Mouse (Mus musculus): Measurements from ENCODE around the gene Cab39l. TPM values are rescaled to one million over a fixed set of nuclear protein-coding genes. Genes with fewer than 3 reads are reported as not detected.

Cab39l gene
- polyA plus RNA-seq, 1 experiment from 2014 or later = 30.6 TPM

DNA sequence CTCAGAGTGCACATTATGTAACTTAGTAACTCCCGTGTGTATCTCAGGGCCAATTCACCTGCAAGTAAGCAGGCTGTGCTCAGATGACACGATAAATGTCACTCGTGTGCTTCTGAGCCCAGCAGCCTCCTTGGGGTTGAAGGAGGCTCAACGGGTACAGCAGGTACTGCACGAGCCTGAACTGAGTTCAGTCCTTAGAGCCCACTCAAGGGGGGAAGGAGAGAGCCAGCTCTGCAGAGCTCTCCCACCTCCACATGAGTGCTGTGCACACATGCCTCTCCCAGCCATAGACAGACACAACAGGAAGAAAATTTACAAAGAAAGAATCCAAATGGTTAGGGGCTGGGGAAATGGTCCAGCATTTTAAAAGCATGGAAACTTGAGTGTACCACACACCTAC, 85.1 kb downstream of the Cab39l start:
- no peak for ATAC-seq (ENCODE audit: low FRiP score, low read depth)
- Histone ChIP-seq H3K27me3 (replicated peaks) (no peaks in the 10 kb centered on the region), H3K4me1 (no peaks in the 10 kb centered on the region), H3K4me2 (replicated peaks) (no peak overlapping the region), H3K4me3 (no peak overlapping the region), H3K9me3 (no peaks in the 10 kb centered on the region), H3K9ac (no peak overlapping the region), H3K27ac (no peak overlapping the region), H3K36me3 (no peaks in the 10 kb centered on the region)
- 90% methylated on average over 5 of the region's 5 CpGs for WGBS

GRCm38 (mm10) chr14:59530801-59531200, 90.0 kb downstream of the Cab39l start:
- Histone ChIP-seq H3K27me3 (replicated peaks) (no peaks in the 10 kb centered on the region), H3K4me3 (no peak overlapping the region), H3K9me3 (no peaks in the 10 kb centered on the region), H3K4me2 (replicated peaks) (no peak overlapping the region), H3K4me1 (no peaks in the 10 kb centered on the region), H3K9ac (no peak overlapping the region), H3K27ac (no peak overlapping the region), H3K36me3 (no peaks in the 10 kb centered on the region)
- WGBS = 87% methylated on average over 1 of the region's 1 CpGs
- no peak for ATAC-seq (ENCODE audit: low FRiP score, low read depth)

DNA sequence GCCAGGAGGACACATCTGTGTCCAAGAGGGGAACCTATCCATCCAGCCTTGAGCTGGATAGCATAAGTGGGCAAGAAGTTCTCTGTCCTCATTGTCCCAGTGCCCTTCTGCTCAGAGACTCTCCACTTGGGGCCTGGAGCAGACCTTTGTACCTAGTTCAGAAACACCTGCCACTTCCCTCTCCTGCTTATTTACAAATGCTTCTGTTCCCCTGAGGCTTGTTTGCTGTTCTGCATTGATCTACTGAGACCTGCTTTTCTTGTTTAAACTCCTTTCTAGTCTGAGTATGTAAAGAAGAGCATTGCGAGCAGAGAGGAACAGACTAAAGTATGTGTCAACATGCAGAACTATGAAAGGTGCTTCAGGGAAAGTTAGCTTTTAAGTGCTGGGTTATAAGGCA, 92.2 kb downstream of the Cab39l start:
- 96% methylated on average over 1 of the region's 1 CpGs for WGBS
- Histone ChIP-seq H3K36me3 (no peaks in the 10 kb centered on the region), H3K9me3 (no peaks in the 10 kb centered on the region), H3K27me3 (replicated peaks) (no peaks in the 10 kb centered on the region), H3K4me2 (replicated peaks) (no peak overlapping the region), H3K27ac (no peak overlapping the region), H3K4me3 (no peak overlapping the region), H3K9ac (no peak overlapping the region), H3K4me1 (no peaks in the 10 kb centered on the region)
- ATAC-seq (ENCODE audit: low FRiP score, low read depth) = no peak

- Histone ChIP-seq H3K9ac (no peak overlapping the region), H3K4me3 (no peak overlapping the region), H3K27ac (no peak overlapping the region), H3K27me3 (replicated peaks) (no peaks in the 10 kb centered on the region), H3K4me1 (no peaks in the 10 kb centered on the region), H3K36me3 (no peaks in the 10 kb centered on the region), H3K9me3 (no peaks in the 10 kb centered on the region), H3K4me2 (replicated peaks) (no peak overlapping the region)
- ATAC-seq (ENCODE audit: low FRiP score, low read depth) = no peak
Measured at GRCm38 (mm10) chr14:59533908-59534307, 93.1 kb downstream of the Cab39l start.

- H3K4me2 ChIP-seq (replicated peaks) = no peak overlapping the region
- H3K27me3 ChIP-seq (replicated peaks) = no peaks in the 10 kb centered on the region
- no peaks in the 10 kb centered on the region for H3K4me1 ChIP-seq
- H3K27ac ChIP-seq = no peak overlapping the region
- no peak overlapping the region for H3K9ac ChIP-seq
- no peak overlapping the region for H3K4me3 ChIP-seq
- no peaks in the 10 kb centered on the region for H3K9me3 ChIP-seq
- ATAC-seq (ENCODE audit: low FRiP score, low read depth) = no peak
- WGBS = 91% methylated on average over 4 of the region's 4 CpGs
- no peaks in the 10 kb centered on the region for H3K36me3 ChIP-seq
Measured at GRCm38 (mm10) chr14:59537829-59538432, 97.2 kb downstream of the Cab39l start.

DNA sequence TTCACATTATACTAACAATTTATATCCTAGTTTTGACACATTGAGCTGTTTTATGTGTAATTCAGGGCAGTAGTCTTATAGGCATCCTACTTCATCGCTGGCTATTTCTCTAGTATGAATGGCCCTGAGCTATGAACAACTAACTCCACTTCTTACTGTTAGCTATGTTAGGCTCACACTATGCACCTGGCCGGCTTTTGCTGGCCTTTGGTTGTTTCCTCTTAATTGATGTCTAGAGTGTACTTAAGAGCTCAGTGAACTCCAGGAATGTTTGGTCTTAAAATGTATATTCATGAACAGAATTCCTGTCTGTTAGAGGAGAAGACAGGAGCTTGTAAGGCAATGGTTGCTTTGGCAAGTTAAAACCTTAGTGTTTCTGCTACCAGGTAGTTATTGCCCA, 99.5 kb downstream of the Cab39l start:
- 92% methylated on average over 2 of the region's 2 CpGs for WGBS
- Histone ChIP-seq H3K4me3 (no peak overlapping the region), H3K9ac (no peak overlapping the region), H3K27ac (no peak overlapping the region), H3K36me3 (no peaks in the 10 kb centered on the region), H3K9me3 (no peaks in the 10 kb centered on the region), H3K4me1 (no peaks in the 10 kb centered on the region), H3K27me3 (replicated peaks) (no peaks in the 10 kb centered on the region), H3K4me2 (replicated peaks) (no peak overlapping the region)
- no peak for ATAC-seq (ENCODE audit: low FRiP score, low read depth)

- Histone ChIP-seq H3K36me3 (no peaks in the 10 kb centered on the region), H3K4me2 (replicated peaks) (no peak overlapping the region), H3K9ac (no peak overlapping the region), H3K27ac (no peak overlapping the region), H3K4me3 (no peak overlapping the region), H3K4me1 (no peaks in the 10 kb centered on the region), H3K27me3 (replicated peaks) (no peaks in the 10 kb centered on the region), H3K9me3 (no peaks in the 10 kb centered on the region)
- WGBS = 89% methylated on average over 6 of the region's 6 CpGs
- ATAC-seq (ENCODE audit: low FRiP score, low read depth) = no peak
Measured at GRCm38 (mm10) chr14:59540761-59541160, 100.0 kb downstream of the Cab39l start.

GRCm38 (mm10) chr14:59543158-59543826, 102.5 kb downstream of the Cab39l start:
- WGBS = 90% methylated on average over 3 of the region's 3 CpGs
- H3K4me3 ChIP-seq = no peak overlapping the region
- H3K27me3 ChIP-seq (replicated peaks) = no peaks in the 10 kb centered on the region
- no peaks in the 10 kb centered on the region for H3K9me3 ChIP-seq
- no peak overlapping the region for H3K27ac ChIP-seq
- no peak for ATAC-seq (ENCODE audit: low FRiP score, low read depth)
- no peak overlapping the region for H3K9ac ChIP-seq
- no peaks in the 10 kb centered on the region for H3K4me1 ChIP-seq
- H3K4me2 ChIP-seq (replicated peaks) = no peak overlapping the region
- no peaks in the 10 kb centered on the region for H3K36me3 ChIP-seq

GRCm38 (mm10) chr14:59543956-59544355, 103.2 kb downstream of the Cab39l start:
- no peaks in the 10 kb centered on the region for H3K4me1 ChIP-seq
- H3K36me3 ChIP-seq = no peaks in the 10 kb centered on the region
- ATAC-seq (ENCODE audit: low FRiP score, low read depth) = no peak
- no peak overlapping the region for H3K4me2 ChIP-seq (replicated peaks)
- no peak overlapping the region for H3K27ac ChIP-seq
- WGBS = 84% methylated on average over 5 of the region's 5 CpGs
- no peak overlapping the region for H3K9ac ChIP-seq
- no peak overlapping the region for H3K4me3 ChIP-seq
- no peaks in the 10 kb centered on the region for H3K27me3 ChIP-seq (replicated peaks)
- no peaks in the 10 kb centered on the region for H3K9me3 ChIP-seq

DNA sequence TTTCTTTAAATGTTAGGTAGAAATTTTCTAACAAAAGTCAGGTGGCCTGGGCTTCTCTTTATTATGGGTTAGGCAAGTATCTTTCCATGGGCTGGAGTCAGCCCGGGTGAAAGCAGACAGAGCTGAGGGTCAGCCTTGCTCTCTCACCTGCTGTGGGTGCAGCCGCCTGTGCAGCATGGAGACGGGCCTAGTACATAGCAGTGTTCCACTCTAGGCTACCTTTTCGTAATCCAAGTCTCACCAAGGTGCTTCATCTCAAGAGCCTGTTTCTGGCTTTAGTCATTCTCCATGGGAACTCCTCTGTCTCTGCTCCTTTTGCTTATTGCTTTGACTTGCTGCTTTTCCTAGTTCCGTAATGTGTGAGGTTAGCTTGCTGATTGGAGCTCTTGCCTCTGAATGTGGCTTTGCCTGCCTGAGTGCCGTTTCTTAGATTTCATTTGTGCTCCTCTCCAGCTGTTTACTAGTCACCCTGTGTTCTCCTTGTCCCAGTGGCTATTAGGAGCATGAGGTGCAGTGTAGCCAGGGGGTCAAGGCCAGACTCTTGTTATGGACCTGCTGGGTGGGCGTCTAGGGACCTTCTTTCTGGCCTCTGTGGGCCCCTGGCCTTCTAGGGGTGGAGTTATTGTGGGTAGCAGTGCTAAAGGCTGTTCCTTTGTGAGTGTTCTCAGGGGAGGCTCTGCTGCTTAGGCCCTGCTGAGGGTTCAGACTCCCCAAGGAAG, 105.5 kb downstream of the Cab39l start:
- Histone ChIP-seq H3K4me2 (replicated peaks) (no peak overlapping the region), H3K27me3 (replicated peaks) (no peaks in the 10 kb centered on the region), H3K36me3 (no peaks in the 10 kb centered on the region), H3K9me3 (no peaks in the 10 kb centered on the region), H3K4me3 (no peak overlapping the region), H3K27ac (no peak overlapping the region), H3K4me1 (no peaks in the 10 kb centered on the region), H3K9ac (no peak overlapping the region)
- ATAC-seq (ENCODE audit: low FRiP score, low read depth) = no peak
- WGBS = 84% methylated on average over 7 of the region's 7 CpGs

- H3K27me3 ChIP-seq (replicated peaks) = no peaks in the 10 kb centered on the region
- H3K4me3 ChIP-seq = no peak overlapping the region
- no peak overlapping the region for H3K27ac ChIP-seq
- H3K36me3 ChIP-seq = no peaks in the 10 kb centered on the region
- no peak overlapping the region for H3K4me2 ChIP-seq (replicated peaks)
- no peaks in the 10 kb centered on the region for H3K4me1 ChIP-seq
- no peak for ATAC-seq (ENCODE audit: low FRiP score, low read depth)
- 55% methylated on average over 5 of the region's 5 CpGs for WGBS
- H3K9ac ChIP-seq = no peak overlapping the region
- H3K9me3 ChIP-seq = no peaks in the 10 kb centered on the region
Measured at GRCm38 (mm10) chr14:59547530-59547929, 106.8 kb downstream of the Cab39l start.

- no peaks in the 10 kb centered on the region for H3K27me3 ChIP-seq (replicated peaks)
- ATAC-seq (ENCODE audit: low FRiP score, low read depth) = no peak
- WGBS = 77% methylated on average over 2 of the region's 2 CpGs
- no peak overlapping the region for H3K27ac ChIP-seq
- H3K9ac ChIP-seq = no peak overlapping the region
- H3K4me2 ChIP-seq (replicated peaks) = no peak overlapping the region
- H3K4me3 ChIP-seq = no peak overlapping the region
- H3K36me3 ChIP-seq = no peaks in the 10 kb centered on the region
- no peaks in the 10 kb centered on the region for H3K4me1 ChIP-seq
- H3K9me3 ChIP-seq = no peaks in the 10 kb centered on the region
Measured at GRCm38 (mm10) chr14:59548532-59548931, 107.8 kb downstream of the Cab39l start.

GRCm38 (mm10) chr14:59549106-59549505, 108.3 kb downstream of the Cab39l start:
- ATAC-seq (ENCODE audit: low FRiP score, low read depth) = no peak
- Histone ChIP-seq H3K9me3 (no peaks in the 10 kb centered on the region), H3K36me3 (no peaks in the 10 kb centered on the region), H3K27ac (no peak overlapping the region), H3K4me3 (no peak overlapping the region), H3K4me2 (replicated peaks) (no peak overlapping the region), H3K9ac (no peak overlapping the region), H3K27me3 (replicated peaks) (no peaks in the 10 kb centered on the region), H3K4me1 (no peaks in the 10 kb centered on the region)
- WGBS = 82% methylated on average over 6 of the region's 6 CpGs

Measured in neural tube, embryonic 12.5 days (tissue).